Mouse (Mus musculus): ENCODE results near the gene Wls. TPM values are rescaled to one million over a fixed set of nuclear protein-coding genes. Genes with fewer than 3 reads are reported as not detected.

The Wls gene
- total and polyA plus RNA-seq, 2 experiments from 2014 or later = 39.3 to 41.3 TPM

GRCm38 (mm10) chr3:159883325-159883724 lies 43.9 kb downstream of the Wls start:
- no peaks in the 10 kb centered on the region for H3K9me3 ChIP-seq (ENCODE audit: low read length)
- H3K4me2 ChIP-seq (ENCODE audit: low read depth) = no peak overlapping the region
- WGBS = 27% methylated on average over 2 of the region's 2 CpGs
- H3K4me1 ChIP-seq (ENCODE audit: insufficient read depth) = peaks cover 15% of the 10 kb centered on the region
- no peak overlapping the region for H3K9ac ChIP-seq
- no peak overlapping the region for H3K27ac ChIP-seq (ENCODE audit: low read depth, low read length)
- no peak overlapping the region for H3K4me3 ChIP-seq (ENCODE audit: low read depth, low read length)
- H3K36me3 ChIP-seq (ENCODE audit: insufficient read depth) = no peaks in the 10 kb centered on the region
- TF ChIP-seq CTCF (IDR thresholded peaks at IDR 0.05; ENCODE audit: low read depth) = no peak
- H3K27me3 ChIP-seq (ENCODE audit: insufficient read depth, low read length) = no peaks in the 10 kb centered on the region
- ATAC-seq (no peak), DNase-seq (no peak)

- ATAC-seq (peak; percentile 8; the same call in 1 of the 2 replicates), DNase-seq (no peak)
- H3K9me3 ChIP-seq (ENCODE audit: low read length) = no peaks in the 10 kb centered on the region
Measured at GRCm38 (mm10) chr3:159884802-159885201, 45.3 kb downstream of the Wls start.

GRCm38 (mm10) chr3:159885271-159885670 lies 45.8 kb downstream of the Wls start:
- no peaks in the 10 kb centered on the region for H3K27me3 ChIP-seq (ENCODE audit: insufficient read depth, low read length)
- H3K27ac ChIP-seq (ENCODE audit: low read depth, low read length) = peak overlapping the region; percentile 72
- no peaks in the 10 kb centered on the region for H3K9me3 ChIP-seq (ENCODE audit: low read length)
- WGBS = 2% methylated on average over 3 of the region's 3 CpGs
- ATAC-seq (peak; percentile 91), DNase-seq (peak; percentile 81)
- 0 out of 2 replicates have a peak overlapping the region, but pooled peaks have one; percentile 1 for H3K4me2 ChIP-seq (ENCODE audit: low read depth)
- no peak overlapping the region for H3K4me3 ChIP-seq (ENCODE audit: low read depth, low read length)
- peaks cover 15% of the 10 kb centered on the region for H3K4me1 ChIP-seq (ENCODE audit: insufficient read depth)
- no peaks in the 10 kb centered on the region for H3K36me3 ChIP-seq (ENCODE audit: insufficient read depth)
- H3K9ac ChIP-seq = no peak overlapping the region
- no peak for TF ChIP-seq CTCF (IDR thresholded peaks at IDR 0.05; ENCODE audit: low read depth)

More at GRCm38 (mm10) chr3:159884802-159885201, 45.3 kb downstream of the Wls start:
- Histone ChIP-seq H3K4me3 (ENCODE audit: low read depth, low read length) (no peak overlapping the region), H3K4me1 (ENCODE audit: insufficient read depth) (peaks cover 15% of the 10 kb centered on the region), H3K27ac (ENCODE audit: low read depth, low read length) (peak overlapping the region; percentile 72), H3K27me3 (ENCODE audit: insufficient read depth, low read length) (no peaks in the 10 kb centered on the region), H3K36me3 (ENCODE audit: insufficient read depth) (no peaks in the 10 kb centered on the region), H3K9ac (no peak overlapping the region), H3K4me2 (ENCODE audit: low read depth) (0 out of 2 replicates have a peak overlapping the region, but pooled peaks have one; percentile 1)
- no peak for TF ChIP-seq CTCF (IDR thresholded peaks at IDR 0.05; ENCODE audit: low read depth)

GRCm38 (mm10) chr3:159885781-159886400 lies 46.4 kb downstream of the Wls start:
- Histone ChIP-seq H3K27ac (ENCODE audit: low read depth, low read length) (peak overlapping the region; percentile 72), H3K36me3 (ENCODE audit: insufficient read depth) (no peaks in the 10 kb centered on the region), H3K9ac (no peak overlapping the region), H3K27me3 (ENCODE audit: insufficient read depth, low read length) (no peaks in the 10 kb centered on the region), H3K4me1 (ENCODE audit: insufficient read depth) (peaks cover 15% of the 10 kb centered on the region), H3K9me3 (ENCODE audit: low read length) (no peaks in the 10 kb centered on the region), H3K4me2 (ENCODE audit: low read depth) (no peak overlapping the region), H3K4me3 (ENCODE audit: low read depth, low read length) (no peak overlapping the region)
- peak; percentile 55 for DNase-seq
- ATAC-seq = peak; percentile 82
- no peak for TF ChIP-seq CTCF (IDR thresholded peaks at IDR 0.05; ENCODE audit: low read depth)
- WGBS = 5% methylated on average over 1 of the region's 1 CpGs

- Histone ChIP-seq H3K9ac (no peak overlapping the region), H3K36me3 (ENCODE audit: insufficient read depth) (no peaks in the 10 kb centered on the region), H3K27me3 (ENCODE audit: insufficient read depth, low read length) (no peaks in the 10 kb centered on the region), H3K27ac (ENCODE audit: low read depth, low read length) (no peak overlapping the region), H3K4me2 (ENCODE audit: low read depth) (no peak overlapping the region), H3K4me3 (ENCODE audit: low read depth, low read length) (no peak overlapping the region), H3K4me1 (ENCODE audit: insufficient read depth) (peaks cover 6% of the 10 kb centered on the region), H3K9me3 (ENCODE audit: low read length) (no peaks in the 10 kb centered on the region)
- ATAC-seq = no peak
- DNase-seq = no peak
- no peak for TF ChIP-seq CTCF (IDR thresholded peaks at IDR 0.05; ENCODE audit: low read depth)
- WGBS = 74% methylated on average over 5 of the region's 5 CpGs
Measured at GRCm38 (mm10) chr3:159890176-159891056, 50.9 kb downstream of the Wls start.

- no peaks in the 10 kb centered on the region for H3K9me3 ChIP-seq (ENCODE audit: low read length)
- H3K36me3 ChIP-seq (ENCODE audit: insufficient read depth) = no peaks in the 10 kb centered on the region
- no peak overlapping the region for H3K4me2 ChIP-seq (ENCODE audit: low read depth)
- no peak overlapping the region for H3K27ac ChIP-seq (ENCODE audit: low read depth, low read length)
- H3K4me3 ChIP-seq (ENCODE audit: low read depth, low read length) = no peak overlapping the region
- no peak for TF ChIP-seq CTCF (IDR thresholded peaks at IDR 0.05; ENCODE audit: low read depth)
- 87% methylated on average over 8 of the region's 8 CpGs for WGBS
- ATAC-seq (no peak), DNase-seq (no peak)
- no peak overlapping the region for H3K9ac ChIP-seq
- no peaks in the 10 kb centered on the region for H3K4me1 ChIP-seq (ENCODE audit: insufficient read depth)
- H3K27me3 ChIP-seq (ENCODE audit: insufficient read depth, low read length) = no peaks in the 10 kb centered on the region
Measured at GRCm38 (mm10) chr3:159891057-159891752, 51.7 kb downstream of the Wls start.
